10 mouse cellular contexts compared by ENCODE assay signal in the genomic region with DNA sequence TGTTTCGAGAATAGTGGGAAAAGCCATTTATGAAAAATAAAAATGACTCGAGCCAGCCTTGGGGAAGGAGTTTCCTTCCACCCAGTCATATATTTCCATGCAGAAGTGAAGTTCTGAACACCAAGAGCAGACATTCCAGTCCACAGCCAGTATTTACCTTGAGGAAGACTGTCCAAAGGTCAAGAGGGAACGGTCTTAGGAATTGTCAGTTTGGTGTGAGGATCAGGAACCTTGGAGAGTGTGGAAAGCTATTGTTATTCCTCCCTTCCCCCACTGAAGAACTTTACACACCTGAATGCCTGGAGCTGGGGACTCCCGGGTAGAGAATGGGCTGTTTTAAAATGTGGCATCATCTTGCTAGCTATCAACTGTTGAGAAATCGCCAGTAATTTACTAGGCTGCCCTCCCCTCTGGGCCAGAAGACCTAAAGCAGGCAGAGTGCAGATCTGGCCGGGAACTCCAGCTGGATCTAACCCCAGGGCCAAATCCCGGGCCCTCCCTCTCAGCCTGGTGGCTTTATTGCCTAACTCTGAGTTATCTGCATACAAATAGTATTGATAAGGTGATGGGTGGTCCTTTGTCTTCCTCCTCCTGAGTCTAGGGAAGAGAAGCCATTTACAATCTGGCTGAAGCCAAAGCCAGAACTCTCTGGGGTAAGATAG.
DNase-seq lines count a peak whose midpoint lies in the region; ATAC-seq lines count a peak whose summit lies in the region.
"Had no signal": no experiment of that assay in that cellular context is flagged by ENCODE, and none has a peak within 500 bp of the region (broad histone marks: within the 10 kb centered on the region; RNA-seq: fewer than 3 reads in every experiment).

No protein-coding gene starts in this region.

- no peak for ATAC-seq in midbrain, embryonic 11.5 days (ENCODE audit: low FRiP score)
- ATAC-seq in midbrain, embryonic 13.5 days, result no peak
- no peak for ATAC-seq in liver, embryonic 15.5 days (ENCODE audit: insufficient read depth)
- no peak for ATAC-seq in erythroblast, adult 5-6 weeks (replicated peaks; ENCODE audit: low FRiP score, poor library complexity, severe bottlenecking)

- peak; percentile 17 to 20 for DNase-seq in heart, adult 18-20 months
- no peak for DNase-seq in heart, postnatal 4 days
- DNase-seq in midbrain, embryonic 11.5 days (ENCODE audit: low spot score, missing footprints), result no peak
- DNase-seq in adrenal gland, postnatal 36 days, result peak; percentile 44 to 48
- no peak for DNase-seq in embryo, embryonic 11 days
- DNase-seq: gastrocnemius, postnatal 14 days; kidney, adult 9 months had no signal

- H3K27me3 ChIP-seq in midbrain, embryonic 11.5 days (ENCODE audit: control insufficient read depth, insufficient read depth, low read length), result no peaks in the 10 kb centered on the region
- H3K27me3 ChIP-seq in midbrain, embryonic 13.5 days, result peaks cover 12% of the 10 kb centered on the region; the same call in 1 of the 2 replicates
- H3K27me3 ChIP-seq in liver, embryonic 15.5 days, result no peaks in the 10 kb centered on the region

- H3K27ac ChIP-seq in midbrain, embryonic 11.5 days (ENCODE audit: low read depth, low read length), result no peak overlapping the region
- no peak overlapping the region for H3K27ac ChIP-seq in midbrain, embryonic 13.5 days
- H3K27ac ChIP-seq in liver, embryonic 15.5 days (replicated peaks), result 0 out of 2 replicates have a peak overlapping the region, but pooled peaks have one; percentile 19

- H3K36me3 ChIP-seq in midbrain, embryonic 11.5 days (ENCODE audit: control insufficient read depth, insufficient read depth, low read length), result no peaks in the 10 kb centered on the region
- H3K36me3 ChIP-seq in midbrain, embryonic 13.5 days, result no peaks in the 10 kb centered on the region
- H3K36me3 ChIP-seq in liver, embryonic 15.5 days (replicated peaks), result no peaks in the 10 kb centered on the region; the same call in 1 of the 2 replicates

- H3K9me3 ChIP-seq in midbrain, embryonic 11.5 days (ENCODE audit: control insufficient read depth, low read length), result no peaks in the 10 kb centered on the region
- H3K9me3 ChIP-seq in midbrain, embryonic 13.5 days, result no peaks in the 10 kb centered on the region
- no peaks in the 10 kb centered on the region for H3K9me3 ChIP-seq in liver, embryonic 15.5 days (replicated peaks)

- H3K4me3 ChIP-seq in midbrain, embryonic 11.5 days (ENCODE audit: low read depth, low read length), result no peak overlapping the region
- no peak overlapping the region for H3K4me3 ChIP-seq in midbrain, embryonic 13.5 days (replicated peaks)
- H3K4me3 ChIP-seq in liver, embryonic 15.5 days (replicated peaks), result no peak overlapping the region

- H3K9ac ChIP-seq in midbrain, embryonic 11.5 days (ENCODE audit: low read length), result no peak overlapping the region
- H3K9ac ChIP-seq in midbrain, embryonic 13.5 days (replicated peaks), result no peak overlapping the region
- H3K9ac ChIP-seq in liver, embryonic 15.5 days, result no peak overlapping the region

- peak overlapping the region; percentile 26; the same call in 1 of the 2 replicates for H3K4me2 ChIP-seq in midbrain, embryonic 11.5 days
- H3K4me2 ChIP-seq in midbrain, embryonic 13.5 days (replicated peaks), result no peak overlapping the region
- peak overlapping the region; percentile 40 for H3K4me2 ChIP-seq in liver, embryonic 15.5 days

- WGBS in midbrain, embryonic 11.5 days, result 28% methylated on average over 7 of the region's 7 CpGs
- 35% methylated on average over 7 of the region's 7 CpGs for WGBS in midbrain, embryonic 13.5 days
- 52% methylated on average over 7 of the region's 7 CpGs for WGBS in liver, embryonic 15.5 days (ENCODE audit: insufficient replicate concordance)

- H3K4me1 ChIP-seq in midbrain, embryonic 11.5 days (ENCODE audit: control insufficient read depth, insufficient read depth, low read length), result peaks cover 11% of the 10 kb centered on the region
- H3K4me1 ChIP-seq in midbrain, embryonic 13.5 days (replicated peaks), result peaks cover 8% of the 10 kb centered on the region
- peaks cover 87% of the 10 kb centered on the region for H3K4me1 ChIP-seq in liver, embryonic 15.5 days (replicated peaks)

Comparison
In these comparisons a context has a peak if more than half of its experiments do, and no peak if none do; other contexts are left out.
1. DNase-seq: peak in heart, adult 18-20 months (2 of 2) and adrenal gland, postnatal 36 days (2 of 2); none in heart, postnatal 4 days (single experiment), midbrain, embryonic 11.5 days (single experiment) and embryo, embryonic 11 days (single experiment).